Mouse (Mus musculus): Measurements from ENCODE around the gene Lsamp. TPM values are rescaled to one million over a fixed set of nuclear protein-coding genes. Genes with fewer than 3 reads are reported as not detected.

The Lsamp gene
- polyA plus RNA-seq, 1 experiment from 2014 or later: 0.20 TPM

DNA sequence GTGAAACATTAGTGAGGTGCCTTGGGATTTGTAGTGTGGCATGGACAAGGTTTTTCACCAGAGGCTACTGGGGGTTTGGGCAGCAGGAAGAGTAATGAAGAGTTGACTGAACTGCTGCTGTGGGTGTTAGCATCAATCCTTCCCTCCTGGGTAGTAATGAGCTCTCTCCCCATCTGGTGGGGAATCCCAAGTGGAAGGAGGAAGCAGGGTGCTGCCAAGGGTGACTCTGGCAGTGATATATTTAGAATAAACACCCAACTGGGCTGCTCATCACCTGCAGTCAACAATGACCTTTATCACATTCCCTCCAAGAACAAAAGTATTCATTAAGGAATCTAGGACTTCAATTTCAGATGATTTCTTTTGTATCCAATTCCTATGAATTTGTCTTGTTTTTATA, 2064.0 kb downstream of the Lsamp start:
- Histone ChIP-seq H3K4me3 (ENCODE audit: low read depth, low read length) (no peak overlapping the region), H3K36me3 (ENCODE audit: insufficient read depth, low read length) (no peaks in the 10 kb centered on the region), H3K27me3 (replicated peaks; ENCODE audit: insufficient read depth, low read length) (no peaks in the 10 kb centered on the region), H3K4me1 (ENCODE audit: insufficient read depth, low read depth, low read length) (no peaks in the 10 kb centered on the region), H3K9ac (replicated peaks; ENCODE audit: low read depth) (no peak overlapping the region), H3K27ac (ENCODE audit: low read length) (no peak overlapping the region), H3K4me2 (replicated peaks; ENCODE audit: low read depth, low read length) (no peak overlapping the region), H3K9me3 (ENCODE audit: low read length) (no peaks in the 10 kb centered on the region)
- no peak for DNase-seq (ENCODE audit: low spot score)
- ATAC-seq: no peak
- TF ChIP-seq CTCF (IDR thresholded peaks at IDR 0.05) (no peak), EP300 (IDR thresholded peaks at IDR 0.05) (no peak)

- no peak for ATAC-seq
- TF ChIP-seq EP300 (IDR thresholded peaks at IDR 0.05) (no peak), CTCF (IDR thresholded peaks at IDR 0.05) (no peak)
- Histone ChIP-seq H3K4me1 (ENCODE audit: insufficient read depth, low read depth, low read length) (no peaks in the 10 kb centered on the region), H3K4me3 (ENCODE audit: low read depth, low read length) (no peak overlapping the region), H3K36me3 (ENCODE audit: insufficient read depth, low read length) (no peaks in the 10 kb centered on the region), H3K27ac (ENCODE audit: low read length) (no peak overlapping the region), H3K4me2 (replicated peaks; ENCODE audit: low read depth, low read length) (no peak overlapping the region), H3K9ac (replicated peaks; ENCODE audit: low read depth) (no peak overlapping the region), H3K9me3 (ENCODE audit: low read length) (no peaks in the 10 kb centered on the region), H3K27me3 (replicated peaks; ENCODE audit: insufficient read depth, low read length) (no peaks in the 10 kb centered on the region)
- no peak for DNase-seq (ENCODE audit: low spot score)
- WGBS: 55% methylated on average over 3 of the region's 3 CpGs
Observed at GRCm38 (mm10) chr16:42059927-42060326, 2075.8 kb downstream of the Lsamp start.

- Histone ChIP-seq H3K9me3 (ENCODE audit: low read length) (no peaks in the 10 kb centered on the region), H3K4me2 (replicated peaks; ENCODE audit: low read depth, low read length) (no peak overlapping the region), H3K9ac (replicated peaks; ENCODE audit: low read depth) (no peak overlapping the region), H3K27me3 (replicated peaks; ENCODE audit: insufficient read depth, low read length) (no peaks in the 10 kb centered on the region), H3K27ac (ENCODE audit: low read length) (no peak overlapping the region), H3K36me3 (ENCODE audit: insufficient read depth, low read length) (no peaks in the 10 kb centered on the region), H3K4me1 (ENCODE audit: insufficient read depth, low read depth, low read length) (no peaks in the 10 kb centered on the region), H3K4me3 (ENCODE audit: low read depth, low read length) (no peak overlapping the region)
- TF ChIP-seq CTCF (IDR thresholded peaks at IDR 0.05) (no peak), EP300 (IDR thresholded peaks at IDR 0.05) (no peak)
- DNase-seq (ENCODE audit: low spot score) (no peak), ATAC-seq (no peak)
- 80% methylated on average over 3 of the region's 3 CpGs for WGBS
Observed at GRCm38 (mm10) chr16:42074325-42074724, 2090.2 kb downstream of the Lsamp start.

- no peak overlapping the region for H3K9ac ChIP-seq (replicated peaks; ENCODE audit: low read depth)
- no peak overlapping the region for H3K4me2 ChIP-seq (replicated peaks; ENCODE audit: low read depth, low read length)
- no peaks in the 10 kb centered on the region for H3K9me3 ChIP-seq (ENCODE audit: low read length)
- WGBS: 77% methylated on average over 4 of the region's 4 CpGs
- TF ChIP-seq EP300 (IDR thresholded peaks at IDR 0.05) (no peak), CTCF (IDR thresholded peaks at IDR 0.05) (no peak)
- ATAC-seq (no peak), DNase-seq (ENCODE audit: low spot score) (no peak)
- no peak overlapping the region for H3K4me3 ChIP-seq (ENCODE audit: low read depth, low read length)
- no peak overlapping the region for H3K27ac ChIP-seq (ENCODE audit: low read length)
- H3K27me3 ChIP-seq (replicated peaks; ENCODE audit: insufficient read depth, low read length): no peaks in the 10 kb centered on the region
- H3K4me1 ChIP-seq (ENCODE audit: insufficient read depth, low read depth, low read length): no peaks in the 10 kb centered on the region
- no peaks in the 10 kb centered on the region for H3K36me3 ChIP-seq (ENCODE audit: insufficient read depth, low read length)
Observed at GRCm38 (mm10) chr16:42079573-42079972, 2095.4 kb downstream of the Lsamp start.

DNA sequence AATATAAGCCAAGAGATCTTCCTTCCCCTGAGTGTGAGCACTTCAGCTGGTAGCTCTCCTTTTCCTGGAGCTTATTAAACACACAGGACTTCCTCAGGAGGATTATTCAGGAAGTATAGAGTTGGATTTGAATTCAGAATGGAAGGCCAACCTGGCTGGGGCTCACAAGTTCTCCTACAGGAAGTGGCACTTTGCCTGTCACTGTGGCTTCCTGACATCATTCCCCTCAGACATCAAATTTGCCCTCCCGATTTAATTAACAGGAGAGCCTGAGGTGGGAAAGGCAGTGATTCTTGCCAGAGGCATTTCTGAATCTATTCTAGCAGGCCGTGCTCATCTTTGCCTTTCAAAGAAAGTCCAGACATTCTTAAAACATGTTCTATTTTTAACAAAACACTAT, 2097.4 kb downstream of the Lsamp start:
- no peak for DNase-seq (ENCODE audit: low spot score)
- TF ChIP-seq EP300 (IDR thresholded peaks at IDR 0.05) (no peak), CTCF (IDR thresholded peaks at IDR 0.05) (no peak)
- no peak overlapping the region for H3K27ac ChIP-seq (ENCODE audit: low read length)
- H3K4me3 ChIP-seq (ENCODE audit: low read depth, low read length): no peak overlapping the region
- ATAC-seq: no peak
- no peak overlapping the region for H3K9ac ChIP-seq (replicated peaks; ENCODE audit: low read depth)
- no peaks in the 10 kb centered on the region for H3K9me3 ChIP-seq (ENCODE audit: low read length)
- no peak overlapping the region for H3K4me2 ChIP-seq (replicated peaks; ENCODE audit: low read depth, low read length)
- H3K36me3 ChIP-seq (ENCODE audit: insufficient read depth, low read length): no peaks in the 10 kb centered on the region
- no peaks in the 10 kb centered on the region for H3K27me3 ChIP-seq (replicated peaks; ENCODE audit: insufficient read depth, low read length)
- no peaks in the 10 kb centered on the region for H3K4me1 ChIP-seq (ENCODE audit: insufficient read depth, low read depth, low read length)
- 63% methylated on average over 2 of the region's 2 CpGs for WGBS

GRCm38 (mm10) chr16:42097510-42097909, 2113.3 kb downstream of the Lsamp start:
- Histone ChIP-seq H3K9me3 (ENCODE audit: low read length) (no peaks in the 10 kb centered on the region), H3K27me3 (replicated peaks; ENCODE audit: insufficient read depth, low read length) (no peaks in the 10 kb centered on the region), H3K4me2 (replicated peaks; ENCODE audit: low read depth, low read length) (no peak overlapping the region), H3K9ac (replicated peaks; ENCODE audit: low read depth) (no peak overlapping the region), H3K27ac (ENCODE audit: low read length) (no peak overlapping the region), H3K4me3 (ENCODE audit: low read depth, low read length) (no peak overlapping the region), H3K36me3 (ENCODE audit: insufficient read depth, low read length) (no peaks in the 10 kb centered on the region), H3K4me1 (ENCODE audit: insufficient read depth, low read depth, low read length) (no peaks in the 10 kb centered on the region)
- ATAC-seq (no peak), DNase-seq (ENCODE audit: low spot score) (no peak)
- 83% methylated on average over 1 of the region's 1 CpGs for WGBS
- no peak for TF ChIP-seq CTCF (IDR thresholded peaks at IDR 0.05)

DNA sequence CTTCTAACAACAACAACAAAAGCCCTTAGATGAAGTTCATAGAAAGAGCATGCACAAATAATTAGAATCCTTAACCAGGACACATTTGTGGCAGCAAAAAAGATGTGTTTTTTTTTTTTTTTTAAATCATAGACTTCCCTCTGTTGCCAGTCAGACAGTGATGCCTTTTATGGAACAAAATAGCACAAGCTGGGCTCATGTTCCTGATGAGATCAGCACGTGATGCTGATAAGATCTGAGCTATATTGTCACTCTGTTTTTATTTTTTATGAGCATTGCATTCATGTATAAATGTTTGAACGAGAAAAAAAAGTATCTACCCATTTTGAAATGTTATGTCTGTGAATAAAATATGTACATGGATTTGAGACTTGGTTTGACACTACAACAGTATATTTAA, 2118.0 kb downstream of the Lsamp start:
- no peaks in the 10 kb centered on the region for H3K27me3 ChIP-seq (replicated peaks; ENCODE audit: insufficient read depth, low read length)
- no peaks in the 10 kb centered on the region for H3K36me3 ChIP-seq (ENCODE audit: insufficient read depth, low read length)
- H3K4me1 ChIP-seq (ENCODE audit: insufficient read depth, low read depth, low read length): no peaks in the 10 kb centered on the region
- DNase-seq (ENCODE audit: low spot score) (no peak), ATAC-seq (no peak)
- WGBS: 32% methylated on average over 2 of the region's 2 CpGs
- no peak overlapping the region for H3K27ac ChIP-seq (ENCODE audit: low read length)
- TF ChIP-seq CTCF (IDR thresholded peaks at IDR 0.05): no peak
- TF ChIP-seq EP300 (IDR thresholded peaks at IDR 0.05): no peak
- H3K4me3 ChIP-seq (ENCODE audit: low read depth, low read length): no peak overlapping the region
- H3K4me2 ChIP-seq (replicated peaks; ENCODE audit: low read depth, low read length): no peak overlapping the region
- no peak overlapping the region for H3K9ac ChIP-seq (replicated peaks; ENCODE audit: low read depth)
- H3K9me3 ChIP-seq (ENCODE audit: low read length): no peaks in the 10 kb centered on the region
